Mouse (Mus musculus): ENCODE measurements around the gene Wdr34.

The Wdr34 gene

GRCm38 (mm10) chr2:30032244-30032846 lies 16.3 kb downstream of the Wdr34 start:
- DNase-seq (ENCODE audit: low read depth, low spot score): no peak

- DNase-seq (ENCODE audit: low read depth, low spot score): no peak
Measured at GRCm38 (mm10) chr2:30026997-30027396, 21.7 kb downstream of the Wdr34 start.

- DNase-seq (ENCODE audit: low read depth, low spot score): no peak
Measured at GRCm38 (mm10) chr2:30025454-30025853, 23.2 kb downstream of the Wdr34 start.

GRCm38 (mm10) chr2:30014326-30014966 lies 34.2 kb downstream of the Wdr34 start:
- no peak for DNase-seq (ENCODE audit: low read depth, low spot score)

- no peak for DNase-seq (ENCODE audit: low read depth, low spot score)
Measured at GRCm38 (mm10) chr2:30010840-30011281, 37.8 kb downstream of the Wdr34 start.

- no peak for DNase-seq (ENCODE audit: low read depth, low spot score)
Measured at GRCm38 (mm10) chr2:30009101-30009500, 39.6 kb downstream of the Wdr34 start.

- DNase-seq (ENCODE audit: low read depth, low spot score): no peak
Measured at GRCm38 (mm10) chr2:29991962-29992361, 56.7 kb downstream of the Wdr34 start.

Data from c-Kit-negative CD71-positive TER-119-positive erythroid progenitor cells, embryonic 14.5 days (primary cell).